Mouse (Mus musculus) granulocyte monocyte progenitor cell, adult 5-6 weeks (primary cell): ENCODE data around the gene Cdh23. TPM values are rescaled to one million over a fixed set of nuclear protein-coding genes. Genes with fewer than 3 reads are reported as not detected.

Experiments used
- ATAC-seq: replicated peaks from 2 replicates; pipeline ENCODE4 v1.8.0; 2016; ENCODE audit warnings: mild to moderate bottlenecking, moderate TSS enrichment, inconsistent platforms; ENCODE audit not compliant: poor library complexity, severe bottlenecking
- total RNA-seq, 2 experiments: library from RNA; stranded (forward) in 1 of 2; stranded (reverse) in 1 of 2; fragments of 200-712, 200-1000 nt in 1 of 2; fragments of >200 nt in 1 of 2; fragmentation: Nextera tagmentation in 1 of 2; gene quantifications; 2 replicates each; pipeline ENCODE4 v1.2.3; 2014 to 2017

Gene Cdh23
- total RNA-seq, 2 experiments from 2014 or later, result not detected

GRCm38 (mm10) chr10:60295356-60295755, 400.9 kb downstream of the Cdh23 start:
- ATAC-seq, result no peak

GRCm38 (mm10) chr10:60294621-60295020, 401.7 kb downstream of the Cdh23 start:
- no peak for ATAC-seq

- no peak for ATAC-seq
Measured at GRCm38 (mm10) chr10:60292209-60292608, 404.1 kb downstream of the Cdh23 start.

GRCm38 (mm10) chr10:60290739-60291110, 405.6 kb downstream of the Cdh23 start:
- ATAC-seq, result no peak

GRCm38 (mm10) chr10:60290026-60290738, 406.1 kb downstream of the Cdh23 start:
- no peak for ATAC-seq

GRCm38 (mm10) chr10:60289216-60289615, 407.1 kb downstream of the Cdh23 start:
- no peak for ATAC-seq

GRCm38 (mm10) chr10:60287726-60288125, 408.6 kb downstream of the Cdh23 start:
- ATAC-seq, result no peak

DNA sequence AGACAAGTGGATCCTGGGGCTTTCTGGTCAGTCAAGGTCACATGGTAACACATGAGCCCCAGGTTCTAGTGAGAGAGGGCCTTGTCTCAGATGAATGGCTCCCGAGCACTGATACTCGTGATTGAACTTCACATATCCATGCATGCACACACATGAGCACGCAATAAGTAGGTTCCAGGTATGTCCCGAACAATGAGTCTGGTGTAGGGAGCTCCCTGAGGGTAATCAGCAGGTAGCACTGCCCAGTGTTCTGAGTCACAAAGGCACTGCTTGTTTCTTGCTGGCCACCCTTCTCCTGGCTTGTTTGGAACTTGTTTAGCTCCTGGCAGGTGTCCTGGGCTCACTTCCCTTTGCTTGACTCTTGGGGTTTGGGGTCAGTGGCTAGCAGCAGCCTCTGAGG, 409.1 kb downstream of the Cdh23 start:
- ATAC-seq, result peak; percentile 18; the same call in 1 of the 2 replicates

- ATAC-seq, result peak; percentile 40
Measured at GRCm38 (mm10) chr10:60286546-60286945, 409.7 kb downstream of the Cdh23 start.

DNA sequence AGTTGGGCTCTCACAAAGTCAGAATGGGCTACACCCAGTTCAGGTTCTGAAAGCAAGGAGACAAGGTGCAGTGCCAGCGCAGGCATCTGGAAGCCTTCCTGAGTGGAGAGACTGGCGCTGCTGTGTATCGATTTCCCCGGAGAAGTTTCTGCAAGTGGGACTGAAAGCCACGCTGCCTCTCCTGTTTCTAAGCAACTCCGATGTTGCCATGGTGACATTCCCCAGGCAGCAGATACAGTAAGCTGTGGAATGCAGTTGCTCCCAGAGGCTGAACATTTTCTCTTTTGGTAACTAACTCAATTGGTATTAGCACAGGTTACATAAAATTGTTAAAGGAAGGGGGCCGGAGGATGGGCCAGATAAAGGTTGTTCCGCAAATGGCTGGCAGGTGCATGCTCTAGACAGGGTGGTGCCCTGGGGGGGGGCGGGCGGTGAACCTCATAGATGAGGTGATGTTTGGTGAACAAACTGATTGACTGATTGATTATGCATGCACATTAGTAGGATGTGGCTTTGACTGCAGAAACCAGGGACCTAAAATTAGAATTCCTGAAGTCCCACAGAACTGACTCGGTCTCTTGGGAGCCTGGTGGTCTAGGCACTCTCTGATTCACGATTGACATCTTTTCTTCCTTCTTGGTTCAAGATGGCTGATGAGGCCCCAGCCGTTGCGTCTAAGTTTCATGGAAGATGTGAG, 410.5 kb downstream of the Cdh23 start:
- no peak for ATAC-seq

GRCm38 (mm10) chr10:60285183-60285582, 411.1 kb downstream of the Cdh23 start:
- ATAC-seq, result no peak

- ATAC-seq, result peak; percentile 7; the same call in 1 of the 2 replicates
Measured at GRCm38 (mm10) chr10:60284676-60285111, 411.6 kb downstream of the Cdh23 start.

DNA sequence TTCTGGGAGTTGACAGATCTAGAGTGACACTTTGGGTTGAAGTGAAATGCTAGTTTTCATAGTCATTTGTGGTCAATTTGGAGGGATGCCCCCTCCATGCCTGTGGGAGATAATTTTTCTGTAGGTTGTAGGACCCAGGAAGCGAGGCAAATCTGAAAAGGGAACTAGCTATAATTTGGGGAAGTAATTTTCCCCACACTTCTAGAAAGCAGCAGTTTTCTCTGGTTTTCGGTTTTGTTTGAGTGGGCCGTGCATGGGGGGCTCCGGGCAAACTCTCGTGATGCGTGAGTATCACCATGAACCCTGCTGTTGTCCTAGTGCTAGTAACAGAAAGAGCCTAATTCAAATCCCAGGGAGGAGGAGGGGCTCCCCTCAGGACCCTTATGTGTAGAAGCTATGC, 412.0 kb downstream of the Cdh23 start:
- ATAC-seq, result peak; percentile 50

DNA sequence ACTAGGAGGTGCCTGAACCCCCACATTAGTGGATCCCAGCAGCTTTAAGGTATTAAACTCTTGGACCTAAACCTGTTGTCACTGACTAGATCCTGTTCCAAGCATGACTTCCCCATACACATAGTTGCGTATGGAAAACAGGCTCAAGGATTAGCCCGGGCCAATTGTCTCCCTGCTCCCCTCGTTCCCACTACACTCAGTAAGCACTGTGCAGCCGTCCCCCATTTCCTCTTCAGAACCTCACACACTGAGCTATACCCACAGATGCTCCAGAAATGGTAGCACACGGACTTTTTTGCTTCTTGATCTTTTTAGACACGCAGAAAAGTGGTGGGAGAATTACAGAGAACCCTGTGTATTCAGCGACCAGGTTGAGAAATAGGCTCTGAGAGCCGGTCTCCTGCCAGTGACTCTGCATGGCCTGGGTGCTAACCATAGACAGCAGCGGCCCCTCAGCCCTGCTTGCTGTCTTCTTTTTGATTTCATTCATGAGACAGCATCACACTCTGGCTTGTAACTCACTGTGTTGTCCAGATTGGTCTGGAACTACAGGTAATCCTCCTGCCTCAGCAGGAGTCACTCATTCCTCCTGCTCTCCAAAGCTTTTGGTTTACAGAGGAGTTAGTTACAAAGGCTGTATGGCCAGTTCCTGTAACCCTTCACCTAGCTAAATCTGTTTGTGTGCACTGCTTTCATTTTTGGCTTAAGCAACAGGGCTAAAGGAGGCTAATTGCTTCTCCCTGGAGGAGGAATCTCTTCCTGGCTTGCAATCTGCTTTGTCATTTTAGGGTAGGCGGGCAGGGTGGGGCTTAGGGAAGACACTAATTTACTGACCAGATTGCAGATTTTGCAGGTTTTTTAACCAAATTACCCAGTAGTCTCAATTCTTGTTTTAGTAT, 413.9 kb downstream of the Cdh23 start:
- ATAC-seq, result 0 out of 2 replicates have a peak, but pooled peaks have one; percentile 12

- ATAC-seq, result no peak
Measured at GRCm38 (mm10) chr10:60281571-60282050, 414.7 kb downstream of the Cdh23 start.

DNA sequence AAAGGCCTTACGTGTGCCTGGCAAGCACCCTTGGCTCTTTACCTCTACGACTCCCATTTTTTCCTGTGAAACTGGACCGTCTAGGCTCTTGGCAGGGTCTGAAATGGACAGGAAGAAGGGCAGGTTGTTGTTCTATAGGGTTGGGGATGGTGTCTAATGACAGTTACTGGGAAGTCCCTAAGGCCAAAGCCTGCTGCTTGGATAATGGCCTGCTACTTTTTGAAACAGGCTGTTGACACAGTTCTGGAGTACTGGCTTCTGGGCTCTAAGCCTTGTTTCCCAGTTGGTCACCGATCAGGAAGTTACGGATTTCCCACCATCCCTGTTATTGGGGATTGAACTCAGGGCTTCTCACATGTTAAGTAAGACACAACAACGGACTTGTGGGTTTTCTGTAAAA, 415.9 kb downstream of the Cdh23 start:
- ATAC-seq, result no peak

GRCm38 (mm10) chr10:60279941-60280301, 416.4 kb downstream of the Cdh23 start:
- no peak for ATAC-seq

DNA sequence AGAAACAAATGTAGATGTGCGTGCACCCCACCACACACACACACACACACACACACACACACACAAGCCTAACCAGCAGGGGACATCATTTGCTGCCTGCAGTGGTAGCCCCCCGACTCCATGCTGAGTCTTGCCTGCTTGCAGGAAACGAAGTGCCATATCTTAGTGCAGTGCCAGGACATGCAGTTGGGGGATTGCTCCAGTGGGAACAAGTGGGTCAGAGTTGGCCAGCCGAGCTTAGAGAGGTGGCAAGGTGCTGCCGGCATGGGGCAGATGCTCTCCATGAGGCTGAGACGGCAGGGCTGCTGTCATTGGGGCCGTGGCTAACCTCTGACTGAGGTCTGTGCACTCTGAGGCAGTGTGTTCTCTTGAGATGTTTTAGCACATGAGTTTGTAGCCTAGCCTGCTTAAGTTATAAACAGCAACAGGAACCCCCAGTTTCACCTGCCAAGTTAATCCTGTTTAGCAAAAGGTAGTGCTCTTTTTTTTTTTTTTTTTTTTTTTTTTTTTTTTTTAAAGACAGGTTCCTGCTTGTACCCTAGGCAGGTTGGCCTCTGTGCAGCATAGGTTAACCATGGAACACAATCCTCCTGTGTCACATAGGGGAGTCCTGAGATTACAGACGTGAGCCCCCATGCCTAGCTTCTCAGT, 416.9 kb downstream of the Cdh23 start:
- ATAC-seq, result no peak

DNA sequence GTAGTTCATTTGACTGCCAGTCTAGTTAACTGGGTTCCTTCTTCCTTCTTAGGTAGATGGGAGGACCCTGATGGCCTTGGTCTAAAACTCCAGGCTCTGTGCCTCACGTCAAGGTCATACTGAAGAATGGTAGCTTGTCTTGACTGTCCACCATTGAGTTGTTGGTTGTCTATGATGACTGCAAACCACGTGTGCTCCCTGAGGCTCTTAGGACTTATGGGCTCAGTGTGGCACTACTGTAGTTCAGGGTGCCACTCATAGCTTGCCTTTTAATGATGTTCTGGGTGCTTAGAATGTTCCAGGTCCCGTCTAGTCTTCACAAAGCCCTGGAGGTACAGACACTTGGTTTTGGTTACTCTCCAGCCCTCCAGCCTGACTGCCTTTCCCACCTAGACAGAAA, 417.5 kb downstream of the Cdh23 start:
- ATAC-seq, result no peak

- ATAC-seq, result no peak
Measured at GRCm38 (mm10) chr10:60278006-60278399, 418.3 kb downstream of the Cdh23 start.
